Comparison of ENCODE assay signal across 8 mouse cellular contexts in the genomic region with DNA sequence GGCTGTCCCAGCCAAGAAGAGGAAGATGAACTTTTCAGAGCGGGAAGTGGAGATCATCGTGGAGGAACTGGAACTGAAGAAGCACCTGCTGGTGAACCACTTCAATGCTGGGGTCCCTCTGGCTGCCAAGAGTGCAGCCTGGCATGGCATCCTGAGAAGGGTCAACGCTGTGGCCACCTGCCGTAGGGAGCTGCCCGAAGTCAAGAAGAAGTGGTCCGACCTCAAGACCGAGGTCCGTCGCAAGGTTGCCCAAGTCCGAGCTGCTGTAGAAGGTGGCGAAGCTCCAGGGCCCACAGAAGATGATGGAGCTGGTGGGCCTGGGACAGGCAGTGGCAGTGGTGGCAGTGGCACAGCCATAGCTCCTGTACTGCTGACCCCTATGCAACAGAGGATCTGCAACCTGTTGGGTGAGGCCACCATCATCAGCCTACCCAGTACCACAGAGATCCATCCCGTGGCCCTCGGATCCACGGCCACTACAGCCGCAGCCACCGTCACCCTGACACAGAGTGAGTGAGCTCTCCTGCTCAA. TPM values are rescaled to one million over a fixed set of nuclear protein-coding genes. Genes with fewer than 3 reads are reported as not detected.
DNase-seq lines count a peak whose midpoint lies in the region; ATAC-seq and TF ChIP-seq lines count a peak whose summit lies in the region.

No protein-coding gene starts in this region.

- H3K4me1 ChIP-seq in G1E (ENCODE audit: insufficient read depth, low read depth, low read length) = peaks cover 58% of the 10 kb centered on the region
- peaks cover 18% of the 10 kb centered on the region for H3K4me1 ChIP-seq in embryonic facial prominence, embryonic 14.5 days (ENCODE audit: control insufficient read depth, insufficient read depth, low read length)
- H3K4me1 ChIP-seq in intestine, postnatal 0 days (replicated peaks; ENCODE audit: control insufficient read depth, insufficient read depth, low read length) = peaks cover 22% of the 10 kb centered on the region
- H3K4me1 ChIP-seq in midbrain, embryonic 14.5 days (ENCODE audit: control insufficient read depth, insufficient read depth, low read length) = peaks cover 25% of the 10 kb centered on the region

- H3K27me3 ChIP-seq in G1E (ENCODE audit: insufficient read depth, low read length) = no peaks in the 10 kb centered on the region
- H3K27me3 ChIP-seq in embryonic facial prominence, embryonic 14.5 days (replicated peaks; ENCODE audit: control insufficient read depth, insufficient read depth, low read length) = no peaks in the 10 kb centered on the region
- H3K27me3 ChIP-seq in intestine, postnatal 0 days (replicated peaks; ENCODE audit: control insufficient read depth, insufficient read depth, low read length) = no peaks in the 10 kb centered on the region
- no peaks in the 10 kb centered on the region for H3K27me3 ChIP-seq in midbrain, embryonic 14.5 days (ENCODE audit: control insufficient read depth, insufficient read depth, low read length)

- H3K4me2 ChIP-seq in embryonic facial prominence, embryonic 14.5 days (ENCODE audit: low read depth, low read length) = peak overlapping the region; percentile 45
- H3K4me2 ChIP-seq in intestine, postnatal 0 days (replicated peaks; ENCODE audit: low read depth) = peak overlapping the region; percentile 81
- H3K4me2 ChIP-seq in midbrain, embryonic 14.5 days (ENCODE audit: low read length) = peak overlapping the region; percentile 78

- no peak for DNase-seq in layer of hippocampus, adult 2 months (ENCODE audit: low spot score in 2 of 2)
- DNase-seq in layer of hippocampus, postnatal 36 days = no peak
- DNase-seq in G1E (ENCODE audit: low spot score) (no peak), MN1 (ENCODE audit: low spot score) (no peak)
- no peak for DNase-seq in embryonic facial prominence, embryonic 14.5 days (ENCODE audit: low spot score)
- no peak for DNase-seq in midbrain, embryonic 14.5 days

- WGBS in embryonic facial prominence, embryonic 14.5 days = 91% methylated on average over 16 of the region's 16 CpGs
- WGBS in intestine, postnatal 0 days = 89% methylated on average over 16 of the region's 16 CpGs
- WGBS in midbrain, embryonic 14.5 days = 96% methylated on average over 16 of the region's 16 CpGs

- peak overlapping the region; percentile 58 for H3K4me3 ChIP-seq in layer of hippocampus, adult 2 months
- peak overlapping the region; percentile 81 for H3K4me3 ChIP-seq in G1E (ENCODE audit: low read depth, low read length)
- peak overlapping the region; percentile 80 for H3K4me3 ChIP-seq in embryonic facial prominence, embryonic 14.5 days (ENCODE audit: low read depth, low read length)
- peak overlapping the region; percentile 27; the same call in 1 of the 2 replicates for H3K4me3 ChIP-seq in intestine, postnatal 0 days (ENCODE audit: low read depth, low read length)
- peak overlapping the region; percentile 79 for H3K4me3 ChIP-seq in midbrain, embryonic 14.5 days (replicated peaks; ENCODE audit: low read depth, low read length)

- no peak for TF ChIP-seq CTCF in layer of hippocampus, adult 2 months (conservative IDR thresholded peaks at IDR 0.05)
- TF ChIP-seq CTCF in G1E (IDR thresholded peaks at IDR 0.05; ENCODE audit: low read depth, low read length) = no peak
- no peak for TF ChIP-seq CTCF in intestine, postnatal 0 days (IDR thresholded peaks at IDR 0.05; ENCODE audit: low read depth)

- H3K9ac ChIP-seq in embryonic facial prominence, embryonic 14.5 days (ENCODE audit: low read depth, low read length) = peak overlapping the region; percentile 30; the same call in 1 of the 2 replicates
- H3K9ac ChIP-seq in intestine, postnatal 0 days (ENCODE audit: low read depth, low read length) = peak overlapping the region; percentile 35; the same call in 1 of the 2 replicates
- H3K9ac ChIP-seq in midbrain, embryonic 14.5 days (replicated peaks; ENCODE audit: low read length) = peak overlapping the region; percentile 23; the same call in 1 of the 2 replicates

- peaks cover 40% of the 10 kb centered on the region for H3K36me3 ChIP-seq in G1E (replicated peaks)
- H3K36me3 ChIP-seq in embryonic facial prominence, embryonic 14.5 days (ENCODE audit: control insufficient read depth, insufficient read depth, low read length) = peaks cover 18% of the 10 kb centered on the region; the same call in 1 of the 2 replicates
- H3K36me3 ChIP-seq in intestine, postnatal 0 days (ENCODE audit: control insufficient read depth, insufficient read depth) = peaks cover 17% of the 10 kb centered on the region; the same call in 1 of the 2 replicates
- no peaks in the 10 kb centered on the region for H3K36me3 ChIP-seq in midbrain, embryonic 14.5 days (ENCODE audit: control insufficient read depth, insufficient read depth, low read length)

- no peak for ATAC-seq in G1E (ENCODE audit: extremely low read depth, insufficient number of reproducible peaks, low FRiP score, poor library complexity, severe bottlenecking)
- ATAC-seq in embryonic facial prominence, embryonic 14.5 days (ENCODE audit: low read depth) = no peak
- no peak for ATAC-seq in intestine, postnatal 0 days
- no peak for ATAC-seq in midbrain, embryonic 14.5 days (ENCODE audit: low FRiP score, low TSS enrichment)
- ATAC-seq in erythroid progenitor cell, adult 5-6 weeks (replicated peaks; ENCODE audit: low FRiP score, poor library complexity, severe bottlenecking) = no peak

- no peaks in the 10 kb centered on the region for H3K9me3 ChIP-seq in G1E (replicated peaks)
- no peaks in the 10 kb centered on the region for H3K9me3 ChIP-seq in embryonic facial prominence, embryonic 14.5 days (ENCODE audit: control insufficient read depth, low read length)
- H3K9me3 ChIP-seq in intestine, postnatal 0 days (ENCODE audit: control insufficient read depth) = no peaks in the 10 kb centered on the region
- no peaks in the 10 kb centered on the region for H3K9me3 ChIP-seq in midbrain, embryonic 14.5 days (ENCODE audit: control insufficient read depth, low read length)

- H3K27ac ChIP-seq in layer of hippocampus, adult 2 months = peak overlapping the region; percentile 91
- H3K27ac ChIP-seq in embryonic facial prominence, embryonic 14.5 days (replicated peaks; ENCODE audit: low read depth, low read length) = peak overlapping the region; percentile 4; the same call in 1 of the 2 replicates
- H3K27ac ChIP-seq in intestine, postnatal 0 days (ENCODE audit: low read depth, low read length) = 0 out of 2 replicates have a peak overlapping the region, but pooled peaks have one; percentile 22
- H3K27ac ChIP-seq in midbrain, embryonic 14.5 days (replicated peaks; ENCODE audit: low read depth, low read length) = peak overlapping the region; percentile 95

RNA-seq across cellular contexts. Expression of a gene that starts 1.3 kb away (rescaled TPM):
- total RNA-seq in layer of hippocampus, adult 2 months (2021) = 10 to 100 TPM; 54.5 to 57.6 TPM
- total RNA-seq in layer of hippocampus, postnatal 36 days (2021) = 10 to 100 TPM; 58.1 to 60.0 TPM
- total RNA-seq in G1E (2014; fragmentation: Nextera tagmentation) = 5.1 and 25.4 TPM in 2 replicates
- 6.8 and 8.0 TPM in 2 replicates for total RNA-seq in G1E (2017)
- 6.5 and 6.9 TPM in 2 replicates for polyA plus RNA-seq in G1E (2012)
- polyA plus RNA-seq in embryonic facial prominence, embryonic 14.5 days (2014; fragmentation: Nextera tagmentation; extraction: Ambion mirVana) = 15.8 and 17.0 TPM in 2 replicates
- polyA plus RNA-seq in intestine, postnatal 0 days (2015; fragmentation: Nextera tagmentation; extraction: Ambion mirVana) = 45.1 and 52.6 TPM in 2 replicates
- polyA plus RNA-seq in midbrain, embryonic 14.5 days (2014; fragmentation: Nextera tagmentation; extraction: Ambion mirVana) = 36.3 and 41.5 TPM in 2 replicates
- total RNA-seq in erythroid progenitor cell, adult 5-6 weeks (2015; ENCODE audit: low replicate concordance) = 5.4 and 7.2 TPM in 2 replicates
- total RNA-seq in erythroid progenitor cell, adult 5-6 weeks (2017; ENCODE audit: low replicate concordance) = 14.8 and 19.0 TPM in 2 replicates

RNA-seq across cellular contexts. Expression of a gene that starts 2.2 kb away (rescaled TPM):
- total RNA-seq in layer of hippocampus, adult 2 months (2021) = 1 to 10 TPM; 4.3 to 4.5 TPM
- total RNA-seq in layer of hippocampus, postnatal 36 days (2021) = 1 to 10 TPM; 4.2 to 4.4 TPM
- 3.9 and 4.2 TPM in 2 replicates for total RNA-seq in G1E (2014; fragmentation: Nextera tagmentation)
- total RNA-seq in G1E (2017) = 3.8 and 4.0 TPM in 2 replicates
- polyA plus RNA-seq in G1E (2012) = 6.9 and 8.1 TPM in 2 replicates
- 4.9 and 5.6 TPM in 2 replicates for polyA plus RNA-seq in embryonic facial prominence, embryonic 14.5 days (2014; fragmentation: Nextera tagmentation; extraction: Ambion mirVana)
- 2.9 and 3.2 TPM in 2 replicates for polyA plus RNA-seq in intestine, postnatal 0 days (2015; fragmentation: Nextera tagmentation; extraction: Ambion mirVana)
- 5.3 and 5.6 TPM in 2 replicates for polyA plus RNA-seq in midbrain, embryonic 14.5 days (2014; fragmentation: Nextera tagmentation; extraction: Ambion mirVana)
- total RNA-seq in erythroid progenitor cell, adult 5-6 weeks (2015; ENCODE audit: low replicate concordance) = 4.0 TPM in 1 of 2 replicates, not detected in the other
- total RNA-seq in erythroid progenitor cell, adult 5-6 weeks (2017; ENCODE audit: low replicate concordance) = 0.23 and 2.1 TPM in 2 replicates

RNA-seq across cellular contexts. Expression of a gene that starts 56.8 kb away (rescaled TPM):
- 10 to 100 TPM; 33.8 to 35.5 TPM for total RNA-seq in layer of hippocampus, adult 2 months (2021)
- total RNA-seq in layer of hippocampus, postnatal 36 days (2021) = 10 to 100 TPM; 37.1 to 37.7 TPM
- total RNA-seq in G1E (2014; fragmentation: Nextera tagmentation) (13.8 and 21.5 TPM in 2 replicates), G1E (2017) (11.5 and 12.4 TPM in 2 replicates)
- 6.8 and 7.0 TPM in 2 replicates for polyA plus RNA-seq in G1E (2012)
- 28.0 and 33.5 TPM in 2 replicates for polyA plus RNA-seq in embryonic facial prominence, embryonic 14.5 days (2014; fragmentation: Nextera tagmentation; extraction: Ambion mirVana)
- polyA plus RNA-seq in intestine, postnatal 0 days (2015; fragmentation: Nextera tagmentation; extraction: Ambion mirVana) = 47.3 and 49.4 TPM in 2 replicates
- 46.2 and 64.4 TPM in 2 replicates for polyA plus RNA-seq in midbrain, embryonic 14.5 days (2014; fragmentation: Nextera tagmentation; extraction: Ambion mirVana)
- 0.42 and 0.72 TPM in 2 replicates for total RNA-seq in erythroid progenitor cell, adult 5-6 weeks (2015; ENCODE audit: low replicate concordance)
- 0.51 TPM in 1 of 2 replicates, not detected in the other for total RNA-seq in erythroid progenitor cell, adult 5-6 weeks (2017; ENCODE audit: low replicate concordance)

Comparison
In these comparisons a context has a peak if more than half of its experiments do, and no peak if none do; other contexts are left out.
1. H3K27ac ChIP-seq: peak in every context shown above with its lines; median percentile 95 in midbrain, embryonic 14.5 days; 91 in layer of hippocampus, adult 2 months; 22 in intestine, postnatal 0 days; 4 in embryonic facial prominence, embryonic 14.5 days.
2. H3K4me3 ChIP-seq: peak in every context shown above with its lines; median percentile 81 in G1E; 80 in embryonic facial prominence, embryonic 14.5 days; 79 in midbrain, embryonic 14.5 days; 58 in layer of hippocampus, adult 2 months; 27 in intestine, postnatal 0 days.
3. RNA of a gene that starts 56.8 kb away (total RNA-seq): 37.1 to 37.7 TPM in layer of hippocampus, postnatal 36 days, 33.8 to 35.5 TPM in layer of hippocampus, adult 2 months and 11.5 to 21.5 TPM in G1E; 0.42 to 0.72 TPM in erythroid progenitor cell, adult 5-6 weeks; every median in the first group is over 4 times any median in the second.
4. Peak in every context shown above with its lines, with median percentiles within 50 percentile points of each other: H3K4me2 ChIP-seq and H3K9ac ChIP-seq.